Mouse (Mus musculus) lung, adult 2 months (tissue): Measurements from ENCODE around the gene Rab3a.

Experiments used
- CTCF ChIP-seq: fragments of 200-500 bp; IDR thresholded peaks from 2 replicates; pipeline ENCODE4 v1.5.1; 2011; ENCODE audit warnings: mild to moderate bottlenecking, low read length, control low read depth; ENCODE audit not compliant: insufficient read depth
- POLR2A ChIP-seq: fragments of 200-500 bp; IDR thresholded peaks from 2 replicates; pipeline ENCODE4 v1.6.1; 2011; ENCODE audit warnings: low read depth, mild to moderate bottlenecking, control low read depth, low read length, borderline replicate concordance; ENCODE audit errors: extremely low read depth

- TF ChIP-seq POLR2A, result no peak
- no peak for TF ChIP-seq CTCF
Observed at GRCm38 (mm10) chr8:70806541-70806940, 52.1 kb downstream of the Rab3a start.
